Mouse (Mus musculus) heart, postnatal 4 days (tissue): ENCODE measurements around the gene Naaa. TPM values are rescaled to one million over a fixed set of nuclear protein-coding genes. Genes with fewer than 3 reads are reported as not detected.

ENCODE experiments used
- DNase-seq: peaks from one replicate; pipeline ENCODE4 v3.0.0; 2021
- total RNA-seq, 2 experiments: library from RNA; stranded (reverse); gene quantifications; 2 replicates each; pipeline ENCODE4 v1.2.3; 2021

Gene Naaa
- total RNA-seq, 2 experiments from 2014 or later = 9.9 to 11.3 TPM

GRCm38 (mm10) chr5:92262646-92263045, 15.3 kb downstream of the Naaa start:
- DNase-seq = no peak

- no peak for DNase-seq
Observed at GRCm38 (mm10) chr5:92256218-92256617, 21.8 kb downstream of the Naaa start, which contains the start of gene Ppef2. Gene Ppef2 (minus strand): TSS chr5:92256278.

- no peak for DNase-seq
Observed at GRCm38 (mm10) chr5:92254476-92254875, 23.5 kb downstream of the Naaa start.

GRCm38 (mm10) chr5:92252797-92253343, 25.1 kb downstream of the Naaa start:
- peak; percentile 14 for DNase-seq

GRCm38 (mm10) chr5:92252031-92252430, 25.9 kb downstream of the Naaa start:
- DNase-seq = no peak

GRCm38 (mm10) chr5:92248614-92249013, 29.4 kb downstream of the Naaa start:
- DNase-seq = no peak

- DNase-seq = no peak
Observed at GRCm38 (mm10) chr5:92245483-92245882, 32.5 kb downstream of the Naaa start.

- DNase-seq = no peak
Observed at GRCm38 (mm10) chr5:92244900-92245299, 33.1 kb downstream of the Naaa start.

- no peak for DNase-seq
Observed at GRCm38 (mm10) chr5:92240769-92241168, 37.2 kb downstream of the Naaa start.

- peak; percentile 74 for DNase-seq
Observed at GRCm38 (mm10) chr5:92239333-92240232, 38.4 kb downstream of the Naaa start.

GRCm38 (mm10) chr5:92234939-92235557, 42.9 kb downstream of the Naaa start:
- DNase-seq = no peak

GRCm38 (mm10) chr5:92233366-92233765, 44.6 kb downstream of the Naaa start:
- no peak for DNase-seq

GRCm38 (mm10) chr5:92231836-92232235, 46.1 kb downstream of the Naaa start:
- no peak for DNase-seq

- no peak for DNase-seq
Observed at GRCm38 (mm10) chr5:92230306-92230705, 47.7 kb downstream of the Naaa start.

GRCm38 (mm10) chr5:92229514-92229913, 48.5 kb downstream of the Naaa start:
- DNase-seq = no peak

GRCm38 (mm10) chr5:92228776-92229175, 49.2 kb downstream of the Naaa start:
- no peak for DNase-seq

GRCm38 (mm10) chr5:92227782-92228181, 50.2 kb downstream of the Naaa start:
- peak; percentile 23 for DNase-seq

GRCm38 (mm10) chr5:92220287-92220902, 57.6 kb downstream of the Naaa start:
- DNase-seq = no peak

- DNase-seq = no peak
Observed at GRCm38 (mm10) chr5:92219826-92220225, 58.1 kb downstream of the Naaa start.

GRCm38 (mm10) chr5:92218915-92219793, 58.8 kb downstream of the Naaa start:
- no peak for DNase-seq

GRCm38 (mm10) chr5:92215308-92215707, 62.7 kb downstream of the Naaa start, which contains the start of gene U90926:
Gene U90926 (minus strand): TSS chr5:92215408.
- DNase-seq = no peak

GRCm38 (mm10) chr5:92212231-92212630, 65.7 kb downstream of the Naaa start:
- DNase-seq = no peak
